Mouse (Mus musculus): Measurements from ENCODE around the gene Cep83.

DNA sequence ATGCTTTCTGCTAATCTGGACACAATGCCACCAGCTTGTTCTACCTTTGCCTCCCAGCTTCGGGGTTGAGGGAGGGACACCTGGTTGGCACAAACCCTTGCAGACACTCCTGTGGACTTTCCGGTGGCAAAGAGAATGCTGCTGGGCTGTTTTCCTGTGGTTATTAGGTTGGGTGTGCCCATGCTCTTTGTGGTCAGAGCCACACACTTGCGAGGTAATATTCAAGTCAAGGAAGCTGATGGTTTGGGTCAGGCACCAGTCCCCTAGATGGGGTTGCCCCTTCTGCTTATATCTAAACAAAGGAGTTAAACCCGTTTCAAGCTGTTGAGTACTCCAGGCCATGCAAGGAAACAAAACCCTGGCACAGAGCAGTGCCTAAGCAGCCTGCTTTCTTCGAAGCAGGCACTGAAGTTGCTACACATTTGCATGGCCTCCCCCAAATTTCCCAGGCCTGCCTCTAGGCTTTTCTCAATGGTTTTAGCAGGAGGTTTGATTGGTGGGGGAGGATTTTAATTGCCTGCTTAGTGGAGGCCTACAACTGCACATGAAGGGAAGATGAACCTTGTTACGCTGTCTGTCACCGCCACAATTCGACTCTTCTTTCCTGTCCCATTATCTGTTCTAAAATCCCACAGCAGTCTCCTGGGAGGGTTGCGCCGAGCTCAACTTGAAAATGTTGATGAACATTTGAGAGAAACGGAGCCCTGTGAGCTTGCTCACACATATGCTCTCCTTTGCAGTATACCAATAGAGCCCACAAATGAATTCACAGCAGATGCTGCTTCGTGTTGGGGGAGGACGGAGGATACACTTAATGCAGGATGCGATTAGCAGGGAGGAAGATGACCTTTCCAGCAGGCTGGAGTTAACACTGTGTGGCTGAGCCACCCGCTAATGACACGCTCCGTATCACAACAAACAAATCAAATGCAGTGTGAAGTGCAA lies 123.7 kb downstream of the Cep83 start:
- TF ChIP-seq POLR2A (IDR thresholded peaks at IDR 0.05; ENCODE audit: borderline replicate concordance, insufficient read depth, low read length), result no peak
- no peak for TF ChIP-seq CTCF (IDR thresholded peaks at IDR 0.05; ENCODE audit: borderline replicate concordance, insufficient read depth, low read depth, low read length)
